Mouse (Mus musculus): ENCODE results near the gene Mcm5.

The Mcm5 gene

DNA sequence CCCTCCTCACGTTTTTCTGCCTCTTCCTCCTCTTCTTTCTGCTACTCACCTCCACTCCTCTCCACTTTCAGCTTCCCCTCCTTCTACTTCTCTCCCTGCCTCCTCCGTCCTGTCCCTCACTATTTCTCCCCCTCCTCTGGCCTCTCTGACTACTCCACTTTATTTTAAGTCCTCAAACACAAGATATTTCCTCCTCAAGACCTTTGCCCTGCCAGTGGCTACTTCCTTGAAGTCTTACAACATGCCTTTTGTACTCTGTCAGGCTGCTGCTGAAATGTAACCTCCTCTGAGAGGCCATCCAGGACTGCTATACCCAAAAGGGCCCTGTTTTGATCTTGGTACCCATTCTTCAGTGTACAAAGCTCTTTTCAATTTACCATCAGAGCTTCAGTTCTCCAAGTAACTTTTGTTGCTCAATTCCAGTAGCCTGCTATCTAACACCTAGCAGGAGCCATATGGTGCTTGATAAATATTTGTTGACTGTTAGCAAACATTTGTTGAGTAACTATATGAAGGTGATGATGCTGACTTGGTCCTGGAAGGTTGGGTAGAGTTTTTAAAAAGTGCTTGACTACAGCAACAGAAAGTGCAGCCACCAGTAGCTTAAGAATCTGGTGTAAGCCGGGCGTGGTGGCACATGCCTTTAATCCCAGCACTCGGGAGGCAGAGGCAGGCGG is 62.8 kb downstream of the Mcm5 start:
- ATAC-seq (ENCODE audit: low TSS enrichment) = no peak

All from frontal cortex, adult (tissue).